Mouse (Mus musculus) cerebellum, postnatal 4 days (tissue): ENCODE results near the gene Banp.

Source experiments
- DNase-seq, 2 experiments: peaks; one replicate each; pipeline ENCODE4 v3.0.0; 2022; ENCODE audit warnings: low spot score in 2 of 2, mixed read lengths in 1 of 2

Gene Banp

DNA sequence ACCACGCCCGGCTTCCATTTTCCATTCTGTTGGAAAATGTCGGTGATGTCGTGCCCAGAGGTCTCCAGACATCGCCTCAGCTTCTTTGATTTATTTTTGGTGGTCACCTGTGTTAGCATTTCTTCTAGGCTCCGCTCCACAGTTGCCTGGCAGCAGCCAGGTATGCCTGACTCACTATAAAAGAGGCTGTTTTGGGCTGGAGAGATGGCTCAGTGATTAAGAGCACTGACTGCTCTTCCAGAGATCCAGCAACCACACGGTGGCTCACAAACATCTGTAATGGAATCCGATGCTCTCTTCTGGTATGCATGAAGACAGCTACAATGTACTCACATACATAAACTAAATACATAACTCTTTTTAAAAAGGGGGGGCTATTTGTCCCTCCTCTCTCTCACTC lies 23.3 kb upstream of the Banp start:
- no peak for DNase-seq

DNA sequence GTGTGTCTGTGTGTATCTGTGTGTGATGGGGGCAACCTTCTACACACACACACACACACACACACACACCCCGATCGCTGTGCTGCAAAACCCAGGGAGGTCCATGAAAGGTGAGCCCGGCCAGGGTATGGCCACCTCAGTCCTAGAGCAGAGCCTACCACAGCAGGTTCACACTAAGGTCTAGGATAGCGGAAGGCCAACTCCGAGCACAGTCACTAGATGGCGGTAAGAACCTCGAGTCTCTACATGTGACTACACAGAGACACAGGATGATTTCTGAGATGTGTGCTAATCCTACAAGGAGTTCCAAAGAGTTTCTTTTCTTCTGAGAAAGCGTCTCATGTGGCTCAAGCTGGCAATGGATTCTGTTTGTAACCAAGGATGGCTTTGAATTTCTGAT lies 22.2 kb upstream of the Banp start:
- peak; percentile 47 to 68 for DNase-seq

DNA sequence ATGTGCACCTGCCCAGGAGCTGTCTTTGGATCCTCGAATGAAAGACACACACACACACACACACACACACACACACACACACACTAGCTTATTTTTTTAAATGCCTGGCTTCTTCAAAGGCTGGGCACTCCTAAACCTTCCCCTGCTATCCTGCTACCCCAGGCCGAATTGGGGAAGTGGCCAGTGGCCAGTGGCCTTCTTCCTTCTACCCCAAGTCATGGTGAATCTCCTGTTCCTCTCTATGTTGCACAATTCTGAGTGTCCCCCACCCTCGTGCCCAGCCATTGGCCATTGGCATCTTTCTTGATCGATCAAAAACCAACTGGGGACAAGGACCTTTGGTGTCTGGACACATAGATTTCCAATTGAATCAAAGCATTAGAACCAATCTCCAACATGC lies 19.5 kb upstream of the Banp start:
- DNase-seq = no peak

DNA sequence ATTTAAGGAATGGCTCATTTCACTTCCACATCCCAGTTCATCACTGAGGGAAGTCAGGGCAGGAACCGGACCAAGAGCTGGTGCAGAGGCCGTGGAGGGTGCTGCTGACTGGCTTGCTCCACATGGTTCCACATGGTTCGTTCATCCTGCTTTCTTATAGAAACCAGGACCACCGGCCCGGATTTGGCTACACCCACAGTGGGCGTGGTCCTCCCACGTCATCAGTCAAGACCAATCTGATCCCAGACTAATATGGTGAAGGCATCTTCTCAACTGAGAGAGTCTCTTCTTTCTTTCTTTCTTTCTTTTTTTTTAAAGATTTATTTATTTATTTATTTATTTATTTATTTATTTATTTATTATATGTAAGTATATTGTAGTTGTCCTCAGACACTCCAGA lies 18.0 kb upstream of the Banp start:
- no peak for DNase-seq

DNA sequence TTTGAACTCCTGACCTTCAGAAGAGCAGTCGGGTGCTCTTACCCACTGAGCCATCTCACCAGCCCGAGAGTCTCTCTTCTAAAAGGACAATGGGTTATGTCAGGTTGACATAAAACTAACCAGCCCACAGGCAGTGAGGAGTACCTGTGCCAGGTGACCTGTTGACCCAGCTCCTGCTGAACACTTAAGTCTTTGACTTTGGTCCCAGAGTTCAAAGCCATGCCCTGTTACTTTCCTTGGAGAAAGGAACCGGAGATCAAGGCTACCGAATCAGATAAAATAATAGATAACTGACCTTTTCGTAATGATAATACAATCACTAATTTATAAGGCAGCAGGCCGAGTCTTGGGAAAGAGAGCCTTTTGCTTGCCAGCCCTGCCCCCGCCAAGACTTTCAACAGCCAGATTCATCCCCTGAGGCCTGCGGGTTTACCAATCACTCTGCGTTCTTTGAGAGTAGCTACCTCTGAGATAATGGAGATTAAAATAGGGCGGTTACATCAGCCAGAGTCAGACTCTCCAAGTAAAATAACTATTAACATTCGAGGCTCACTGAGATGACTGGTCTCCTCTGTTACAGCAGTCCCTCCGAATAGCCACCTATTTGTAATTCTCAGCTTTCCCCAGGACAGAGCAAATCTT lies 17.4 kb upstream of the Banp start:
- no peak for DNase-seq

DNA sequence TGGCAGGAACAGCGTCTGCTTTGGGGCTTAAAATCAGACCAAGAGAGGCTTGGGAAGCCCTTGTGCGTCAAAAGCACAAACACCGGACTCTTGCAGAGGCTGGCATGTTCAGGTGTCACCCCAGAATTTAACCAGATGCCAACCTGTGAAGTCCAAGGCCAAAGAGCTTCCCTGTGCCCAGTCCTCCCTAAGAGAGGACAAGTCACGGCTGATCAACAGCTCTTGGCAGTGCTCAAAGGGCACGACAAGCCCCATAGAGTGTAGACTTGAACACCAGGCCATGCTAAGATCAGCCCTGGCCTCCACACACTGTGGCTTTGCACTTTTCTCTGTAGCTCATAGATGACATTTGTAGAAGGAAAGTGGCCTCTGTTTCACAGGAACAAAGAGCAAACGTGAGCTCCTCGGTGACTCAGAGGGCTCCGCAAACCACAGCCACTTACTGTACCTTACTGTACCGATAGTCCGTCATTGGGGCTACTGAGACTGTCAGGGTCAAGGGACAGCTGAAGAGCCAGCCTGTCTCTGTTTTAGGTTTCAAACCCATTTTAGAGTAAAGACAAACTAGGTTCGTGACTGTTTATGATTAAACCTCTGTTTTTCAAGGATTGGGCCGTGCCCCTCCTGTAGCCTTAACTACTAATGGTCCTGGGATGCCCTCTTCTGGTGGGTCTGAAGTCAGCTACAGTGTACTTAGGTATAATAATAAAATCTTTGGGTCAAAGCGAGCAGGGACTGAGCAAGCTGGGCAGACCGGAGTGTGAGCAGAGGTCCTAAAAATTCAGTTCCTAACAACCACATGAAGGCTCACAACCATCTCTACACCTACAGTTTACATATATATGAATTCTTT lies 16.7 kb upstream of the Banp start:
- no peak for DNase-seq

DNA sequence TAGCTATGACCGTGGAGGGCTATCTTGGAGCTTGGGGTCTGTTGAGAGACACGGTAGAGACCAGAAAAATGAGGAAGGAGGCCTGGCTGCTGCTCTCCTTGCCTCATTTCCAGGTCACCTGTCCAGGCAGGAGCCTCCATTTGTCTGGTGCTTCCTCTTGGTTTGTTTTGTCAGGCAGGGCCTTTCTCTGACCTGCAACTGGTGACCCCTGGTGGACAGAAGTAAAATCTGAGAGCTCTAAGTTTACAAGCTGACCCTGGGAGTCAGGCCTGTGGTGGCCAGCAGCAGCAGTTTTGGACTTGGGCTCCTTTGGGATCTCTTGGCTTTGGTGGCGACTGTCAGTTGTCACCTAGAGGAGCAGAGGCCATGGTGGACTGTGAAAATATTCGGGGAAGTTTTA lies 15.0 kb upstream of the Banp start:
- DNase-seq = peak in 1 of 2 experiments; percentile 37

DNA sequence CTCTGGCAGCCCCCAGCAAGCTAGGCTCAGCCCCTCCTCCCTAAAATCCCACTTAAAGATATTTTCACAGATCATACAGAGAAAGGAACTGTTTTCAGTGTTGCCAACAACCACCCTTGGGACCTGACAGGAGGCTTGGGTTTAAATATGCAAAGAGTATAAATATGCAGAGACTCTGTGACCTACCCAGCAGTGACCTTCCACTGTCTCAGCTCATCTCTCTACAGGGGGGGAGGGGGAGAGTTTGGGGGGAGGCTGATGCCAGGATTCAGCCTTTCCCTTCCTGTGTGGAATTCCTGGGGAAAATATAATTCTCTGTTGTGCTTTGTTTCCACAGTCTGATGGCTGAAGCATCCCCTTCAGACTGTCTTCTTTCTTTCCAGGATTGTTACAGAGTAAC lies 14.6 kb upstream of the Banp start:
- DNase-seq = no peak

DNA sequence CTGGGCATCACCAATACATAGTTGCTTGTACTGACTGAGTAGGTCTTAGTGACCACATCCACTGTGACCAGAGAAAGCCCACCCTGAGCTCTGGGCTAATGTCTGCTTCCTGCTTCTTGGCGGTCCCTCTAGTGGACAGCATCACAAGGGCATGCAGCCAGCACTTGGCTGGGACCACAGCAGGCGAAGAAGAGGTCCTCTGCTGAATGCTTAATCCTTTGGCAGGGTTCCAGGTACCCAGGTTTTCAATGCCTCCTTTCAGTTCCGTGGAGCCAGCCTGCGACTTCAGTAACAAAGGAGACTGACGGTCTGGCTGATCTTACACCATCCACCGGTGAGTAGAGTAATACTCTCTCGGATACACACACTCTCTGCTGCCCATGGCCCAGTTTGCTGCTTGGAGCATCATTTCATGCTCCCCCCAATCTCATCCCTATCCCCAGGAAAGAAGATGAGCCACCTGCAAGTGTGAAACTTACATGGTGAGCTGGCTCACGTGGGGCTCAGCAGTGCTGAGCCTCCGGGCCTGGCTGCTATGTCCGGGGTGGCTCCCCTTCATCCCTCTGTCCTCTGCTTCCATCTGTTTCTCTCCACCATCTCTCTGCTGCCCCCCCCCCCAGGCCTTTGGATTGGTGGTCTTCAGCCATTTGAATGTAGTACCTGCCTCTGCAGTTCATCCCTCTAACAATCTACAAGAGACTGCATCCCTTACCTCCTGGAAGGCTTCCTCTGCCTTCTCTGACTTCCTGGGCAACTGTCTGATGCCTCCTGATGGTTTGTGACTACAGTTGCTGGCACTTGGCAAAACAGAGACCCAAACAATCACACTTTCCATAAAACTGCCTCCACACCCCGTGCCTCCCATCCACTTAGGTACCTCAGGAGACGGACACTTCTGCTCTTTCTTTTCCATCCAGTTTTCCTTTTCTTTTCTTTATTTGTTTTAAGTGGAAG lies 13.9 kb upstream of the Banp start:
- peak; percentile 74 to 95 for DNase-seq

DNA sequence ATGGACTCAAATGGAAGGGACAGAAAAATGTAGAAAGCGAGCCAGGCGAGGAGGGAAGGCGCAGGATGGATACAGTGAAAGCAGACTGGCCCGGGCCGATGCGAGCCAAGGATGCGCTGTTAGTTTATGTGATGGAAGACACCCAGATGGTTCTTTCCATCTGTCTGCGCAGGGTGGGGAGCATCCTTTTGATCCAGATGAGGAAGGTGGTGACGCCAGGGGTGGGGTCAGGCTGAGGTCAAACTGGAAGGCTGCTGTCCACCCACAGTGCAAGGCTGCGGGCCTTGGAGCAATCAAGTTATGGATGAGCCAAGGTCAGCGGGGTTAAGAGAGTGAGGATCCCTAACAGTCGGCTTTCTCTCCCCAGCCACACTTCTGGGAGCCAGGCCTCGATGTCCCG lies 13.2 kb upstream of the Banp start:
- peak in 1 of 2 experiments; percentile 27 for DNase-seq

DNA sequence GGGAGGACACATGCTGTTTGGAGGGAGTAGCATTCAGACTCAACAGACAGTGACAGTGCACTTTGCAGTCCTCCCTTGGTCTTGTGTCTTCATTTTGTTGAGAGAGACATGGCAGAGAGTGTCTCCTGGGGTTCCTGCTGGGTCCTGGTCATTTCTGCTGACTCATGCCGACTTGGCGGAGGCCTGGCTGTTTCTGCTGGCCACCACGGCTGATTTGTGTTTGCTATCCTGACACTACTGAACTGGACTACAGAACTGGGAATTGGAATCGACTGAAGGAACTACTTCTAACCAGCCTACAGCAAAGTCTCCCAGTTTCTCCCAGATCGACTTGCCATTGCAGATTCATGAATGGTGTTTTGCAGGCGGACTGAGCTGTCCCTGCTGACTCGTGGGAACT lies 10.8 kb upstream of the Banp start:
- DNase-seq = no peak

DNA sequence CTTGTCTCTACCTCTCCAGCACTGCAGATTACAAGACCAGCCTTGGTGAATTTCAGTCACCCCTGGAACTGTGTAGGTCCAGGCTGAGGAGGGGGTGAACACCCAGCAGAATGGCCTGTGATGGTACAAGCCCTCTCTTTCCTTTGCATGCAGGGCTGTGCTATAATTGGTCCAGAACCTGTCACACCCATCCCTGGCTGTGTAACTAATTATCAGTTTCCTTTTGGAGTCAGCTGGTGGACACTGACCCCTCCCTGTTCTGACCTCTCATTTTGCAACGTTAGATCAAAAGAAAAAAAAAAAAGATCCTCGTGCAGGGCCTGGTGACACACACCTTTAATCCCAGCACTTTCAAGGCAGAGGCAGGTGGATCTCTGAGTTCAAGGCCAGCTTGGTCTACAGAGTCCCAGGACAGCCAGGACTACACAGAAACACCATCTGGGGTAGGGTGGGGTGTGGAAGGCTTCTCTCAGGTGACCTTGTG lies 6.5 kb upstream of the Banp start:
- no peak for DNase-seq

DNA sequence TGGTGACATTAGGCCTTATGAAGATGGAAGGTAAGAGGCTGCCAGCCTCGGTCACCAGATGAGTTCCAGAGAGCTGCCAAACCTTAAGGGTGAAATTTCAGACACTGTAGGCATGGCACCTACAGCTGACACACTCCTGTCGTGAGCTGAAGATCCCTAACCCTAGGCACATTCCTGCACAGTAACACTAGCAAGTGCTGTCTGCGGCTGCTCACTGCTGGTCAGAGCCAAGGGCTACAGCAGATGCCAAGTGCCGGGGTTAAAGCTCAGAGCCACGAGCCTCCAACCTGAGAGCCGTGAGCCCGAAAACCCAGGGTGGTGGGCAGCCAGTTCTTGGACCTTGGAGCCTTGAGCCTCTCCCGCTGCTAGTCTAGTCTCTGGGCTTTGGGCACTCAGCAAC lies 5.8 kb upstream of the Banp start:
- no peak for DNase-seq

DNA sequence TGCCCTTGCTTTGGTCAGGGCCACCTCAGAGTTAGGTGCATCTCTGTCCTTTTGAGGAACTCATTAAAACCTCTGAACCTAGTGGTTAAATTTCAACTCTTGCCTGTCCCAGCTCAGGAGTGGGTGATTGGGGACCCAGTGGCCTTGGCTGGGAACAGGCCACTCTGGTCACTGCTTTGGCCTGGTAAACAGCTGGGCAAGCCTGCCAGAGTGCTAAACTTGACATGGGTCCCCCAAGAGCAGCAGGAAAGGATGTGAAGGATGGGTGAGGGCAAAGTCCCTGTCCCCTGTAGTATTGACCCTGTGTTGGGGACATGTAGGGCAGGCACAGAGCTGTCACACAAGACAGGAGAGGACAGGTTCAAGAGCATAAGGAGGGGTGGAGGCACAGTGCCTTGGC lies 4.7 kb upstream of the Banp start, which contains the start of gene Car5a:
TSS of gene Car5a (minus strand) at position 74 of the 400 bp plus-strand sequence.
- DNase-seq = no peak

DNA sequence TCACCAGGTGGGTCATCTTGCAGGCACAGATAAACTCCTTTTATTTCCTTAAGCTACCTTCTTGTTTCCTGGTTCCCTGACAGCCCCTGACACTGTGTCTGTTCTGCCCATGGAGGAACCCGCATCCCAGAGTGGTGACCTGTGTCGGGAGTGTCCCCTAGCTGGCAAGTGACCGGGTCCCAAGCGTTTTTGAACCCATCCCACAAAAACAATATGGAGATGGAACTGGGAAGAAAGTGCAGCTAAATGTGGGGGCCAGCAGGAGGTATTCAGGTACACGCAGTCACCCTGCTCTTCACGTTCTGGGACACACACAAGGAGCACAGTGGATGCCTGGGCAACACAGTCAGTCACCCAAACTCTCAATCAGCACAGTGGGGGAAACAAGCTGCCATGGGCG lies 3.2 kb upstream of the Banp start:
- DNase-seq = no peak

DNA sequence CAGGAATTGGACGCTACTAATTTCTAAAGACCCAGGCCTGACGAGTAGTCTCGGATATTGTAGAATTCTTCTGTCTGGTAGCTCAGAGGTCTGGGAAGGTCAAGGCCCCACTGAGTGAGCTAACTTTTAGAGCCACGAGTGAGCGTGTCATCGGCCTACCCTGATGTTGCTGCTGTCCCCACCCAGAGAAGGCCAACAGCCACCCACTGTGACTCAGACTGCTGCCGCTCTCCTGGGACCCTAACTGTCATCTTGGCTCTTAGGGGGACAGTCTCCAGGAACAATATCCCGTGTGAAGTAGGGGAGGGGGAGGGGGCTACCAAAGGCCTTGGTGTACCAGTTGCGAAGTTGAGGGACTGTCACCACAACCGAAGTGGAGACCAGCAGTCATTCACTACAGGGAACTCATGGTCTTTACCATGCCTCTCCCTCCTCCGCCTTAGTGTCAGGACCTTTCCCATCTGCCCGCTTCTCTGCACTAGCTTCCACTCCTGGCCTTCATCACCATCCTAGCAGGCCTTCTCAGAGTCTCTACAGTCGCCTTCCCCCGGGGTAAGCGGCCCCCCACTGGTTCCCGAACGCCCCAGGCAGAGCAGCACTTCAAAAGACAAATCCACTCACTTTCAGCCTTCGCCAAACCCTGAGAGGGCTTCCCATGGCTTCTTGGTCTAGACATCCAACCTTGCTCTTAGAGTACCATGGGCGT lies 2.4 kb upstream of the Banp start:
- DNase-seq = peak in 1 of 2 experiments; percentile 43

DNA sequence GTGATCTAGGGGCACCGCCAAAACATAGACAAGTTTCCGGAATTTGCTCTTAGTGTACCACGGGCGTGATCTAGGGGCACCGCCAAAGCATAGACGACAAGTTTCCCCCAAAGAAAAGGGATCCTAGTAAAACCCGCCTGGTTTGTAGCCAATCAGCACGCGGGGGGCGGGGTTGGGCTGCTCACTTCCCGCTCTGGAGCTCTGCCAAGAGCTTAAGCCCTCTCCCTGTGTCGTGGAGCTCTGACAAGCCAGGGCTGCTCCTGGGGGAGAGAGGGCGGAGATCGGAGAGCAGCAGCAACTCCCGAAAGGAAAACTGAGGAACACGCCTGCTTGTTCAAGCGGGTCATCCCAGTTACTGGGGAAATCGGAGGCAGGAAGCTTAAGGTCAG lies 1.8 kb upstream of the Banp start:
- DNase-seq = peak; percentile 83 to 93

DNA sequence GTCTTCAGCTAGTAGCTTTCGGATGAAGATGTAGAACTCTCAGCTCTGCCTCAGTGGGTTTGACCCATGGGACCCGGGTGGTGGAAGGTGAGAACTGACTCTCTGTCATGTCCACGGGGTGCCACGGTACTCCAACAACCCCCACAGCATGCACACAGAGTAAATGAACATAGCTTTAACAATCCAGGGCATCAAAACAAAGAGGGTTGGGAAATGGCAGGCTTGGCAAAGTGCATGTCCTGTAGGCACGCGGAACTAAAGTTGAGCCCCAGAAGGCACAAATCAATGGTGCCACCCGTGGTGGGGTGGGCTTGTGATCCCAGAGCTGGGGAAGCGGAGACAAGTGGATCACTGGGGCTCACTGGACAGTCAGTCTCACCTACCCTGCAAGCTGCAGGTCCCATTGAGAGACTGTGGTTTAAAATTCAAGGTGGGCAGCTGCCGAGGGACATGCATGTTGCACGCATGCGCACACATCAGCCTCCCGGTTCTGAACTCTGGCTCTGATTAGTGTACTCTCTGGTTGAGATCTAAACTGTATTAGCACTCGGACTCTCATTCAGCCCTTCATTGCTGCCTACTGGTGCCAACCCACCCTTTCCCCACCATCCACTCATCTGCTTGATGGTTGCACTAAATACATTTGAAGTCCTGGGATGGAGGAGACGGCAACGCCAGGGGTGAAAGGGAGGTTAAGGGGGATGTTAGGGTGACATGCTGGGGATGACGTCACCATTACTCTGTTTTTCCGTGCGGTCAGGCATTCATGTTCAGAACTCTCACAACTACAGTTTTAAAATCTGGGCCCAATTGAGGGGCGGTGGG lies 1.0 kb upstream of the Banp start:
- no peak for DNase-seq

DNA sequence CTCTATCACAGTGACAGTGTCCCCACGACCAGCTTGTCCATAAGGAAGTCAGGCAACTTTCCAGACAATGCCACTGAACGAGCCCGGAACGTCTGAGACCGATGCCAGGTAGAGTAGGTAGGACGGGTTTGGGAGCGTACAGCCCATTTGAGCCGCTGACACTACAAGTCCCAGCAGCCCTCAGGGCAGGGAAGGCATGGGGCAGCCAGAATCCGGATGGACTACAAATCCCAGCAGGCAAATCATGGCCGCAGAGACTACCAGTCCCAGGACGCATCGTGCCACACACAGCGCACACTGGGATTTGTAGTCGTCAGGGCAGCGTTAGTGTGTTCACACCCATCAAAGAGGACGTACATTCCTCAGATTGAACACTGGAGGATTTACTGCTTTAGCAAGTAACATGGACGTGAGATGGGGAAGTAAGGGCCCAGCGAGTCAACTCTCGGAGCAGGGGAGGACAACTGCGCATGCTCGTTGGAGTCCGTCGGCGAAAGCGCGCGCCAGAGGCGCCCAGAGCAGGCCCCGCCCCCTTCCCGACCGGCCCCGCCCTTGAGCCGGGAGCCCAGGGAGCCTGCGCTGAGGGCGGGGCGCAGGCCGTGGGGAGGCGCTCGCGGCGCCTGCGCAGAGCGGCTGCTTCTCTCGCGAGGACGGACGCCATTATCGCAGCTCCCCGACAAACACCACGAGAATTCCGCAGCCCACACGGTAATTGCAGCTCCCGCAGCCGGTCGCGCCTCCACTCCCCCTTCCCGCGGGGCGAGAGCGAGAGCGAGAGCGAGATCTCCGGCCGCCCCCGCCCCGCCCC lies 595 bp downstream of the Banp start:
- peak; percentile 92 to 99 for DNase-seq
